Mouse (Mus musculus) neural tube, embryonic 12.5 days (tissue): ENCODE measurements around the gene Slc7a5. TPM values are rescaled to one million over a fixed set of nuclear protein-coding genes. Genes with fewer than 3 reads are reported as not detected.

Source experiments
- ATAC-seq: fragments of 200-750 bp; cut with Nextera tagmentation; 2 replicates; pipeline ENCODE4 v1.8.0; 2017; ENCODE audit warnings: low read depth, mild to moderate bottlenecking, moderate TSS enrichment, moderate library complexity; ENCODE audit not compliant: low FRiP score
- H3K27ac ChIP-seq: fragments of 300-500 bp; sonication (generic); 2 replicates; pipeline ENCODE4 v1.5.1; 2016
- H3K27me3 ChIP-seq: fragments of 300-500 bp; sonication (generic); replicated peaks from 2 replicates; pipeline ENCODE4 v1.6.1; 2016; ENCODE audit warnings: mild to moderate bottlenecking
- H3K36me3 ChIP-seq: fragments of 300-500 bp; sonication (generic); 2 replicates; pipeline ENCODE4 v1.6.1; 2016; ENCODE audit warnings: mild to moderate bottlenecking
- H3K4me1 ChIP-seq: fragments of 300-500 bp; sonication (generic); 2 replicates; pipeline ENCODE4 v1.6.1; 2016
- H3K4me2 ChIP-seq: fragments of 300-500 bp; sonication (generic); replicated peaks from 2 replicates; pipeline ENCODE4 v1.6.1; 2016; ENCODE audit warnings: mild to moderate bottlenecking
- H3K4me3 ChIP-seq: fragments of 300-500 bp; sonication (generic); 2 replicates; pipeline ENCODE4 v1.5.1; 2016
- H3K9ac ChIP-seq: fragments of 300-500 bp; sonication (generic); 2 replicates; pipeline ENCODE4 v1.6.1; 2016; ENCODE audit warnings: mild to moderate bottlenecking
- H3K9me3 ChIP-seq: fragments of 300-500 bp; sonication (generic); 2 replicates; pipeline ENCODE4 v1.6.1; 2016; ENCODE audit warnings: mild to moderate bottlenecking
- WGBS: fragments of 180-500 bp; shearing (Covaris S2); methylation state at CpG from one replicate; pipeline ENCODE4 v1.1.7; 2016; 5-methylcytosine and 5-hydroxymethylcytosine counted together
- polyA plus RNA-seq: library from polyadenylated mRNA; unstranded; fragments of >200 nt; fragmentation: Nextera tagmentation; extraction: Ambion mirVana; gene quantifications from 2 replicates; pipeline ENCODE4 v1.2.1, GENCODE M21; 2016

The Slc7a5 gene
- 32.0 and 40.8 TPM in 2 replicates for polyA plus RNA-seq

DNA sequence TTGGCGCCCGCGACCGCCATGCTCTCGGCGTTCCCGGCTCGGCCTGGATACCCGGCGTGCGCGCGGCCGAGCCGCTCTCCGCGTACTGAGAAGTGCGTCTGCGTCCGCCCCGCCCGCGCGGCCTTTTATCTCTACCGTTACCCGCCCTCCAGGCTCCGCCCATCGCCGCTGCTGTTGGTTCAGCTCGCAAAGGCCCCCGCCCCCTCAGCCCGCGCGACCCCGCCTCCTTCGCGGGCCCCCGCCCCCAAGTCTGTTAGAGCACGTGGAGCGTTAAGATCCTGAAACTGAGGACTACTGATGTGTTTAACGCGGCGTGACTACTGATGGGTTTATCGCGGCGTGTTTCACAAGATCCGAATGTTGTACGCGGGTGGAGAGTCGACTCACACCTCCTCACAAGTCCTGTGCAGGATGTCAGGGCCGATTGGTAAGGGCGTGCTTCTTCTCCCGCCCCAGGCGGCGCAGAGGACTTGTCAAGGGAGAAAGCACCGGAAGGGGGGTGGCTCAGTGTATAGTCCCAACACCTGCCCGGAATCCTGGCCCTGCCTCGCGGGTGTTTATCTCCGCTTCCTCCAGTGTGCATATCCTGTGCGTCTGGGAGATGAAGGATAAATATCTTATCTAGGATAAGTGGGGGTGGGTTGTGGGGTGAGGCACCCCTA, at the start of gene Slc7a5:
Gene Slc7a5, minus strand, starts transcription at position 108 of the 662 bp plus-strand sequence.
- Histone ChIP-seq H3K27me3 (no peaks in the 10 kb centered on the region; the same call in none of the 2 replicates), H3K4me2 (peak within 1 kb of the TSS; percentile 94), H3K36me3 (no peaks in the 10 kb centered on the region), H3K4me1 (peaks cover 23% of the 10 kb centered on the region), H3K9me3 (no peaks in the 10 kb centered on the region), H3K9ac (peak within 1 kb of the TSS; percentile 65), H3K4me3 (peak within 1 kb of the TSS; percentile 67), H3K27ac (no peak within 1 kb of the TSS)
- peak; percentile 91 for ATAC-seq
- under 1% methylated on average over 61 of the region's 61 CpGs for WGBS

DNA sequence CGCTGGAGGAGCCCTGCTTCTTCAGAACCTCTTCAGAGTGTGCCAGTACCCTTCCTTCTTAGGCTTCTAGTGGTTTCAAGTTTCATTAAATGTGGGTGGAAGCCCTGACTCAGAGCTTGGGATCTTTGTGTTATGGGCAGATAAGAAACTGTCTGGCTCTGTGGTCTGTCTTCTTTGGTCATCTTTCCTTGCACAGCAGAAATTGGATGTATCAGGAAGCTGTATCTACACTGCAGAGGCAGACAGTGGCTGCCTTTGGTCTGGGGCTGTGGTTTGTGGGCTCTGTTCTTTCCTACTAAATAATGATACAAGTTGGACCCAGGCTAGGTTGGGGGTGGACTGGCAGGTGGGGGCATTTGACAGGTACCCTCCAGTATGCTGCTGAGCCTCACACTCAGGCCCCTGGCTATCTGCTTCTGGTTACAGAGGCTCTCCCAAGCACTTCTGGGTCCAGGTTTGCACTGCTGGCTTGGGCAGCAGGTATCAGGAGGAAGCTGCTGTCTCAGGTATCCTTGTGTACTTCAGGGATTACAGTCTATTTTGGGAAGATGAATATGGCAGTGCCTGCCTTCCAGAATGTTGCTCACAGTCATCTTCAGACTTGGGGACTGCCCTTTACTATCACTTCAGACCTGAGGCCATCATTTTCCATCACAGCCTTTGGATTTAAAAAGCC, 48.5 kb upstream of the Slc7a5 start:
- Histone ChIP-seq H3K27ac (no peak overlapping the region), H3K4me2 (no peak overlapping the region), H3K4me1 (peaks cover 24% of the 10 kb centered on the region), H3K27me3 (no peaks in the 10 kb centered on the region), H3K36me3 (peaks cover 15% of the 10 kb centered on the region; the same call in 1 of the 2 replicates), H3K9ac (no peak overlapping the region), H3K9me3 (no peaks in the 10 kb centered on the region), H3K4me3 (no peak overlapping the region)
- 82% methylated on average over 1 of the region's 1 CpGs for WGBS
- no peak for ATAC-seq

DNA sequence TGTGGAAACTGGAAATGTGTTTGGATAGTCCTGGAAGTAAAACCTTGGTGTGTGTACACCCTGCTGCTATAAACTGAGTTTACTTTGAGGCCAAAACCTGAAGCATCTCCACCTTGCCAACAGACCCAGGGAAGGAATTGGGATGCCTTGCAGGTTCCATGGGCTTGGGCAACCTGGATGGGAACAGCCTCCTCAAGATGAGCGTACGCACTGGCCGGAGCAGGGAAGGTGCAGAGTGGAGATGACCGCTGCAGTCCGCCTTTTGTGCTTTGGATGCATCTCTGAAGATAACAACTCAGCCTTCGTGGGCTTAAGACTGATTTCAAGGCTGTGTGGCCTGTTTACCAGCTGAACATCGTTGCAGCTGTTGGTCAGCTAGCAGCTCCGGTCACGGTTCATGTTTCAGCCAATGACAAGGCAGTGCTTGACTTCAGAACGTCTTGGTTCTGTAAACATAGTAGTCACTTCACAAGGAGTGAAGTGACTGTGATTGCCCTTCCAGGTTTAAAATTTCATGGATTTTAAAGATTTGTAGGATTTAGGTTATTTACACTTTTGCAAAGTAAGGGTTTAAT, 47.6 kb upstream of the Slc7a5 start:
- Histone ChIP-seq H3K4me1 (peaks cover 24% of the 10 kb centered on the region), H3K27me3 (no peaks in the 10 kb centered on the region), H3K9me3 (no peaks in the 10 kb centered on the region), H3K36me3 (peaks cover 15% of the 10 kb centered on the region; the same call in 1 of the 2 replicates), H3K9ac (no peak overlapping the region), H3K4me3 (no peak overlapping the region), H3K27ac (no peak overlapping the region), H3K4me2 (no peak overlapping the region)
- whole genome bisulfite sequencing = 87% methylated on average over 10 of the region's 10 CpGs
- no peak for ATAC-seq

DNA sequence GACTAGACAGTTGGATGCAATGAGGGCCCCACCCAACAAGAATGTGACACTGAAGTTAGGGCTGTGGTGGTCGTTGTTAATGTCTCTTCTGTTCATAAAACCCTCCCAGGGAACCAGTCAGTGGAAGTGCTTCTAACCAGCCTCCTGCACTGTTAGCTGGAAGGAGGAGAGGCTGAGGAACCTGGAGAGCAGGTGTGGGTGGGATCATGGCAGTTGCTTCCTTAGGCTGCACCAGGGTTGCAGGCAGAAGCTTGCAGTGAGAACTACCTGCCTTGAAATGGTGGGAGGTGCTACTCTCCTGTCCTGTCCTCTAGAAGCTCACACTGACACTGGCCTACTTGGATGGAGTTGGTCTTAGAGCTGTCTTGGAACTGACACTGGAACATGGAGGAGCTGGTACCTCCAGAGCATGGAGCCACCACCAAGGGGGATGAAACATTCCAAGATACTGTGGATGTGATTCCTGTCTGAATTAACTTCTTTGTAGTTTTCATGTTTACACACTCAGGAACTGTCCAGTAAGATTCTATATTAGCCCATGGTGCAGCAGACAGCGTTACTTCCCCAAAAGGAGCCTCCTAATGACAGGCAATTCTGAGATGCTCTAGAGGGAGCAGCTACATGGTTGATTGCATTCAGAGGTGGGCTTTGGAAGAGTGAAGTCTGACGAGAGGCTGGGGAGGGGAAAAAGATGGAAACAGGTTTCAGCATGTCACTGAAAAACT, 46.5 kb upstream of the Slc7a5 start:
- H3K4me1 ChIP-seq = peaks cover 24% of the 10 kb centered on the region

DNA sequence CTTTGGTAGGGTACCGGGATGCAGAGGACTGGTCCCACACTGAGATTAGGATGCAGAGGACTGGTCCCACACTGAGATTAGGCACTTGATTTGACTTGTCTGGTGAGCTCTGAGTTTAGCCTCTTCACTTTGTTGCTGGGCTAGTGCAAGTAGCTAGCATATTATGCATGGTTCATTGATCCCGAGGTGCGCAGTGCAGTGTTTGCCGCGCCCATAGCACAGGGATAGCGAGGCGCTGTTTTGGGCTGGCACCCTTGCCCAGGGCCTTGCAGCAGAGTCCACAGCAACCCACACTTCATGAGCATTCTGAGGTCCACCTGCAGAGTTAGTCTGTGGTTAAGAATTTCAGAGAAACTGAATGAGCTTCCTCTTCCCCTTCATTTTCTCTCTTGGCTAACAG, 45.3 kb upstream of the Slc7a5 start:
- Histone ChIP-seq H3K9ac (0 out of 2 replicates have a peak overlapping the region, but pooled peaks have one; percentile 30), H3K4me2 (peak overlapping the region; percentile 92; the same call in 1 of the 2 replicates)

More for the DNA sequence above, 46.5 kb upstream of the Slc7a5 start:
- H3K36me3 ChIP-seq = peaks cover 15% of the 10 kb centered on the region; the same call in 1 of the 2 replicates
- H3K27ac ChIP-seq = no peak overlapping the region
- no peaks in the 10 kb centered on the region for H3K9me3 ChIP-seq
- no peaks in the 10 kb centered on the region for H3K27me3 ChIP-seq
- ATAC-seq = no peak
- H3K9ac ChIP-seq = no peak overlapping the region
- H3K4me3 ChIP-seq = no peak overlapping the region
- H3K4me2 ChIP-seq = no peak overlapping the region
- 70% methylated on average over 3 of the region's 3 CpGs for WGBS

DNA sequence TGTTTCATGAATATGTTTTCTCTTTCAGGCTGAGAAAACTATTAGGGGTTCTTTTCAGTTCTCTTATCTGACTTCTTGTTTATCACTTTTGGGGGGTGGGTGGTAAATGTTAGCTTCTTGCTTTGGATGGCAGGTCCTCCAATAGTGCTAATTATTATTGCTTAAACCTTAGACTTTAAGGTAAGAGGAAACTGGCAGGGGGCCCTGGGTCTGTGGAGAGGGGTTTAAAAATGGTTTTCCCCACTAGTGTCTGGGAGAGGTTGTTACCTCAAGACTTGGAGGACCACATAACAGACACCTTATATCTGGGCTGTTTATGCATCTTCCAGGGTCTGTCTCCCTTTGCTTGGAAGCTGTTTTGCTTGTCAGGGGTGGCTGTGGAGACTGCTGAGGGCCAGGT, 44.6 kb upstream of the Slc7a5 start:
- ATAC-seq = no peak
- Histone ChIP-seq H3K9me3 (no peaks in the 10 kb centered on the region), H3K9ac (peak overlapping the region; percentile 30; the same call in 1 of the 2 replicates), H3K27ac (no peak overlapping the region), H3K4me2 (peak overlapping the region; percentile 92), H3K27me3 (no peaks in the 10 kb centered on the region), H3K4me3 (no peak overlapping the region), H3K36me3 (peaks cover 15% of the 10 kb centered on the region; the same call in 1 of the 2 replicates), H3K4me1 (peaks cover 41% of the 10 kb centered on the region)

More for the DNA sequence above, 45.3 kb upstream of the Slc7a5 start:
- Histone ChIP-seq H3K9me3 (no peaks in the 10 kb centered on the region), H3K27ac (no peak overlapping the region), H3K4me3 (no peak overlapping the region), H3K27me3 (no peaks in the 10 kb centered on the region), H3K4me1 (peaks cover 34% of the 10 kb centered on the region), H3K36me3 (peaks cover 15% of the 10 kb centered on the region; the same call in 1 of the 2 replicates)
- no peak for ATAC-seq
- 92% methylated on average over 7 of the region's 7 CpGs for WGBS

DNA sequence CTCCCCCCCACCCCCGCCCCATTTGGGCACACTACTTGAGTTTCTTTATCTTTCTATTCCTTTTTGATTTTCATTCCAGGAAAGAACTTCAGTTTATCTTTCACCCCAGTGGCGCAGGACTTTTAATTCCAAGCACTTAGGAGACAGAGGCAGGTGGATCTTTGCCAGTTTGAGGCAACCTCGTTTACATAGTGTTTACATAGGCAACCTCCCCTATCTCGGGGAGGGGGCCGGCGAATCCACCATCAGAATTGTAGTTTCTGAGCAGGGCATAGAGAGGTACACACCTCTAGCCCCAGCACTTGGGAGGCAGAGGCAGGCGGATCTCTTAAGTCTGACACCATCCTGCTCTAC, 44.1 kb upstream of the Slc7a5 start:
- Histone ChIP-seq H3K4me2 (peak overlapping the region; percentile 92), H3K9ac (peak overlapping the region; percentile 99), H3K9me3 (no peaks in the 10 kb centered on the region), H3K36me3 (peaks cover 15% of the 10 kb centered on the region; the same call in 1 of the 2 replicates), H3K4me3 (peak overlapping the region; percentile 96), H3K27me3 (no peaks in the 10 kb centered on the region), H3K4me1 (peaks cover 43% of the 10 kb centered on the region), H3K27ac (no peak overlapping the region)
- WGBS = 36% methylated on average over 7 of the region's 7 CpGs
- ATAC-seq = no peak

DNA sequence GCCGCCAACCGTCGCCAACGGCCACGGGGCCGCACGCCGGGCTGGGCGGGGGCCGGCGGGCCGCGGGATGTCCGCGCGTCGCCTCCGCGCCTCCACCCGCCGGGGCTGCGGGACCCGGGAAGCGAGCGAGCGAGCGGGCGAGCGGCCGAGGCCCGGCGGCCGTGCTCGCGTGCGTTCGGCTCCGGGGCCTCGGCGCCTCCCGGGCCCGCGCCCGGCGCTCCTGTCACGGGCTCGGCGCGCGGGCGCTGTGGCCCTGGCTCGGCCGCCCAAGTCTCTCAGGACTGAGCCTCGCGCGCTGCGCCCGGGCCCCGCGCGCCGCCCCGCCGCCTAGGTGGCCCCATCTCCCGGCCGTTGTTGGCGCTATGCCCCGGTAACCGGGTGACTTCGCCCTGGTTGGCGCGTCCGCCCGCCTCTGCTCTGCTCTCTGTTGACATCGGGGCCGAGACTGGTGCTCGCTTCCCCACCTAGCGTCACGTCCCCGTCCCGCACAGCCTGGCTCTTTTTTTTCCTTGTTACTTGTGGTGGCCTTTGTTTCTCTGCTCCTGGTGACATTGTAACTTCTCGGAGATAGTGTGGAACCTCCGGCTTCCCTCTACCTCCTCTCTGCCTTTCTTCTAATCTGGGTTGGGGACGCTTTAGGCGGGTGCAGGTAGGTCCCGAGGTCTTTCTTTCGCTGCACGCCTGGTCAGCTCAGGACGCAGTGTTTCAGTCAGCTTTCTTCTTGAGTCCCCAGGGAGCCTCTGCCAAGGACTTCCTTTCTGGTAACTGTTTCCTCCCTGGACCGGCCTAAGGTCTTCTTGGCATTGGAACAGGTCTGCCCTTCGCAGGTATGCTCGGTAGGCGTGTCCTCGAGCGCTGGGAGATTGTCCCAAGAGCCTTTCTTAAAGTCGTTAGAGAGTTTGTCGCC, 43.5 kb upstream of the Slc7a5 start:
- Histone ChIP-seq H3K27me3 (no peaks in the 10 kb centered on the region), H3K4me1 (peaks cover 43% of the 10 kb centered on the region), H3K9me3 (no peaks in the 10 kb centered on the region), H3K4me3 (peak overlapping the region; percentile 96), H3K4me2 (peak overlapping the region; percentile 92), H3K27ac (peak overlapping the region; percentile 88), H3K36me3 (peaks cover 15% of the 10 kb centered on the region; the same call in 1 of the 2 replicates), H3K9ac (peak overlapping the region; percentile 99)
- peak; percentile 23 for ATAC-seq
- under 1% methylated on average over 93 of the region's 97 CpGs for WGBS

DNA sequence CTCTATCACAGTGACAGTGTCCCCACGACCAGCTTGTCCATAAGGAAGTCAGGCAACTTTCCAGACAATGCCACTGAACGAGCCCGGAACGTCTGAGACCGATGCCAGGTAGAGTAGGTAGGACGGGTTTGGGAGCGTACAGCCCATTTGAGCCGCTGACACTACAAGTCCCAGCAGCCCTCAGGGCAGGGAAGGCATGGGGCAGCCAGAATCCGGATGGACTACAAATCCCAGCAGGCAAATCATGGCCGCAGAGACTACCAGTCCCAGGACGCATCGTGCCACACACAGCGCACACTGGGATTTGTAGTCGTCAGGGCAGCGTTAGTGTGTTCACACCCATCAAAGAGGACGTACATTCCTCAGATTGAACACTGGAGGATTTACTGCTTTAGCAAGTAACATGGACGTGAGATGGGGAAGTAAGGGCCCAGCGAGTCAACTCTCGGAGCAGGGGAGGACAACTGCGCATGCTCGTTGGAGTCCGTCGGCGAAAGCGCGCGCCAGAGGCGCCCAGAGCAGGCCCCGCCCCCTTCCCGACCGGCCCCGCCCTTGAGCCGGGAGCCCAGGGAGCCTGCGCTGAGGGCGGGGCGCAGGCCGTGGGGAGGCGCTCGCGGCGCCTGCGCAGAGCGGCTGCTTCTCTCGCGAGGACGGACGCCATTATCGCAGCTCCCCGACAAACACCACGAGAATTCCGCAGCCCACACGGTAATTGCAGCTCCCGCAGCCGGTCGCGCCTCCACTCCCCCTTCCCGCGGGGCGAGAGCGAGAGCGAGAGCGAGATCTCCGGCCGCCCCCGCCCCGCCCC, 42.7 kb upstream of the Slc7a5 start:
- peak overlapping the region; percentile 96 for H3K4me3 ChIP-seq
- H3K4me2 ChIP-seq = peak overlapping the region; percentile 92
- no peaks in the 10 kb centered on the region for H3K27me3 ChIP-seq
- H3K4me1 ChIP-seq = peaks cover 43% of the 10 kb centered on the region
- no peaks in the 10 kb centered on the region for H3K9me3 ChIP-seq
- peak; percentile 94 for ATAC-seq
- WGBS = under 1% methylated on average over 62 of the region's 66 CpGs
- peak overlapping the region; percentile 99 for H3K9ac ChIP-seq
- H3K27ac ChIP-seq = peak overlapping the region; percentile 88
- H3K36me3 ChIP-seq = peaks cover 14% of the 10 kb centered on the region; the same call in 1 of the 2 replicates

DNA sequence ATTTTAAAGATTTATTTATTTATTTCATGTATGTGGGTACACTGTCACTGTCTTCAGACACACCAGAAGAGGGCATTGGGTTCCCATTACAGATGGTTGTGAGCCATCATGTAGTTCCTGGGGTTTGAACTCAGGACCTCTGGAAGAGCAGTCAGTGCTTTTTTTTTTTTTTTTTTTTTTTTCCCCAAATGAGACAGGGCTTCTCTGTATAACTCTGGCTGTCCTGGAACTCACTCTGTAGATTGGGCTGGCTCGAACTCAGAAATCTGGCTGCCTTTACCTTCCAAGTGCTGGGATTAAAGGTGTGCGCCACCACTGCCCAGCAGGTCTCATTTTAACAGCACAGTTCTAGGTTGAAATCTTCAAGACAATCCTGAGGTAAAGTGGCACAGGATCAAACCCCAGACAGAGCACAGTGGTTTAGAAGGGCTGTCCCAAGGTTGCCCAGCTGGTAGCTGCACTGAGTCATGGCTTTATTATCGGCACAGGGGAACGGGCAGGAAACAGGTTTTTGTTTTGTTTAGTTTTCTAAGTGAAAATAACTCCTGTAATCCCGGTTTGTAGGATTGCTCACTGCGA, 41.8 kb upstream of the Slc7a5 start, which contains the start of gene Banp:
Gene Banp, plus strand, starts transcription at position 529 of the 579 bp plus-strand sequence.
- 68% methylated on average over 6 of the region's 6 CpGs for WGBS
- peak within 1 kb of the TSS; percentile 92 for H3K4me2 ChIP-seq
- peaks cover 5% of the 10 kb centered on the region; the same call in 1 of the 2 replicates for H3K36me3 ChIP-seq
- ATAC-seq = no peak
- H3K9me3 ChIP-seq = no peaks in the 10 kb centered on the region
- peaks cover 38% of the 10 kb centered on the region for H3K4me1 ChIP-seq
- H3K9ac ChIP-seq = peak within 1 kb of the TSS; percentile 99
- peak within 1 kb of the TSS; percentile 88 for H3K27ac ChIP-seq
- H3K27me3 ChIP-seq = no peaks in the 10 kb centered on the region
- peak within 1 kb of the TSS; percentile 96 for H3K4me3 ChIP-seq
